ENCODE assay signal across 38 mouse cellular contexts in genomic region chr2:86175422-86175821, GRCm38 (mm10). TPM values are rescaled to one million over a fixed set of nuclear protein-coding genes. Genes with fewer than 3 reads are reported as not detected.
"Had no signal": no experiment of that assay in that cellular context is flagged by ENCODE, and none has a peak within 500 bp of the region (broad histone marks: within the 10 kb centered on the region; RNA-seq: fewer than 3 reads in every experiment).

No protein-coding gene starts in this region.

RNA-seq across cellular contexts. Expression of gene Olfr1044, which starts 2.2 kb away (rescaled TPM):
- total RNA-seq: gastrocnemius, adult 18-20 months; gastrocnemius, adult 8-10 months; gastrocnemius, postnatal 14 days; gastrocnemius, postnatal 36 days; heart, adult 18-20 months; heart, adult 8-10 months; heart, postnatal 10 days; heart, postnatal 25 days; heart, postnatal 4 days; hindbrain, postnatal 0 days; layer of hippocampus, adult 18-20 months; layer of hippocampus, adult 8-10 months; layer of hippocampus, postnatal 14 days; layer of hippocampus, postnatal 36 days; left cerebral cortex, adult 18-20 months; left cerebral cortex, adult 8-10 months; left cerebral cortex, postnatal 10 days; left cerebral cortex, postnatal 25 days; left cerebral cortex, postnatal 4 days; liver, adult 2 months had no signal
- polyA plus RNA-seq: gonadal fat pad, adult 2 months; heart, embryonic 10.5 days; heart, embryonic 12.5 days; heart, embryonic 14.5 days; heart, embryonic 16.5 days; hindbrain, embryonic 11.5 days; hindbrain, embryonic 13.5 days; hindbrain, embryonic 15.5 days; hindbrain, postnatal 0 days; intestine, embryonic 14.5 days; intestine, embryonic 16.5 days; kidney, adult 2 months; kidney, embryonic 15.5 days; kidney, postnatal 0 days; large intestine, adult 2 months; limb, embryonic 11.5 days; limb, embryonic 13.5 days; limb, embryonic 15.5 days; liver, adult 2 months; liver, embryonic 12.5 days had no signal

RNA-seq across cellular contexts. Expression of gene Olfr1043, which starts 8.1 kb away (rescaled TPM):
- total RNA-seq: gastrocnemius, adult 18-20 months; gastrocnemius, adult 8-10 months; gastrocnemius, postnatal 14 days; gastrocnemius, postnatal 36 days; heart, adult 18-20 months; heart, adult 8-10 months; heart, postnatal 10 days; heart, postnatal 25 days; heart, postnatal 4 days; hindbrain, postnatal 0 days; layer of hippocampus, adult 18-20 months; layer of hippocampus, adult 8-10 months; layer of hippocampus, postnatal 14 days; layer of hippocampus, postnatal 36 days; left cerebral cortex, adult 18-20 months; left cerebral cortex, adult 8-10 months; left cerebral cortex, postnatal 10 days; left cerebral cortex, postnatal 25 days; left cerebral cortex, postnatal 4 days; liver, adult 2 months had no signal
- polyA plus RNA-seq: gonadal fat pad, adult 2 months; heart, embryonic 10.5 days; heart, embryonic 12.5 days; heart, embryonic 14.5 days; heart, embryonic 16.5 days; hindbrain, embryonic 11.5 days; hindbrain, embryonic 13.5 days; hindbrain, embryonic 15.5 days; hindbrain, postnatal 0 days; intestine, embryonic 14.5 days; intestine, embryonic 16.5 days; kidney, adult 2 months; kidney, embryonic 15.5 days; kidney, postnatal 0 days; large intestine, adult 2 months; limb, embryonic 11.5 days; limb, embryonic 13.5 days; limb, embryonic 15.5 days; liver, adult 2 months; liver, embryonic 12.5 days had no signal

RNA-seq across cellular contexts. Expression of gene Olfr52, which starts 10.1 kb away (rescaled TPM):
- total RNA-seq: gastrocnemius, adult 18-20 months; gastrocnemius, adult 8-10 months; gastrocnemius, postnatal 14 days; gastrocnemius, postnatal 36 days; heart, adult 18-20 months; heart, adult 8-10 months; heart, postnatal 10 days; heart, postnatal 25 days; heart, postnatal 4 days; hindbrain, postnatal 0 days; layer of hippocampus, adult 18-20 months; layer of hippocampus, adult 8-10 months; layer of hippocampus, postnatal 14 days; layer of hippocampus, postnatal 36 days; left cerebral cortex, adult 18-20 months; left cerebral cortex, adult 8-10 months; left cerebral cortex, postnatal 10 days; left cerebral cortex, postnatal 25 days; left cerebral cortex, postnatal 4 days; liver, adult 2 months had no signal
- polyA plus RNA-seq: gonadal fat pad, adult 2 months; heart, embryonic 10.5 days; heart, embryonic 12.5 days; heart, embryonic 14.5 days; heart, embryonic 16.5 days; hindbrain, embryonic 11.5 days; hindbrain, embryonic 13.5 days; hindbrain, embryonic 15.5 days; hindbrain, postnatal 0 days; intestine, embryonic 14.5 days; intestine, embryonic 16.5 days; kidney, adult 2 months; kidney, embryonic 15.5 days; kidney, postnatal 0 days; large intestine, adult 2 months; limb, embryonic 11.5 days; limb, embryonic 13.5 days; limb, embryonic 15.5 days; liver, adult 2 months; liver, embryonic 12.5 days had no signal

RNA-seq across cellular contexts. Expression of gene Olfr1042, which starts 13.8 kb away (rescaled TPM):
- total RNA-seq: gastrocnemius, adult 18-20 months; gastrocnemius, adult 8-10 months; gastrocnemius, postnatal 14 days; gastrocnemius, postnatal 36 days; heart, adult 18-20 months; heart, adult 8-10 months; heart, postnatal 10 days; heart, postnatal 25 days; heart, postnatal 4 days; hindbrain, postnatal 0 days; layer of hippocampus, adult 18-20 months; layer of hippocampus, adult 8-10 months; layer of hippocampus, postnatal 14 days; layer of hippocampus, postnatal 36 days; left cerebral cortex, adult 18-20 months; left cerebral cortex, adult 8-10 months; left cerebral cortex, postnatal 10 days; left cerebral cortex, postnatal 25 days; left cerebral cortex, postnatal 4 days; liver, adult 2 months had no signal
- polyA plus RNA-seq: gonadal fat pad, adult 2 months; heart, embryonic 10.5 days; heart, embryonic 12.5 days; heart, embryonic 14.5 days; heart, embryonic 16.5 days; hindbrain, embryonic 11.5 days; hindbrain, embryonic 13.5 days; hindbrain, embryonic 15.5 days; hindbrain, postnatal 0 days; intestine, embryonic 14.5 days; intestine, embryonic 16.5 days; kidney, adult 2 months; kidney, embryonic 15.5 days; kidney, postnatal 0 days; large intestine, adult 2 months; limb, embryonic 11.5 days; limb, embryonic 13.5 days; limb, embryonic 15.5 days; liver, adult 2 months; liver, embryonic 12.5 days had no signal

RNA-seq across cellular contexts. Expression of gene Olfr1045, which starts 27.4 kb away (rescaled TPM):
- total RNA-seq: gastrocnemius, adult 18-20 months; gastrocnemius, adult 8-10 months; gastrocnemius, postnatal 14 days; gastrocnemius, postnatal 36 days; heart, adult 18-20 months; heart, adult 8-10 months; heart, postnatal 10 days; heart, postnatal 25 days; heart, postnatal 4 days; hindbrain, postnatal 0 days; layer of hippocampus, adult 18-20 months; layer of hippocampus, adult 8-10 months; layer of hippocampus, postnatal 14 days; layer of hippocampus, postnatal 36 days; left cerebral cortex, adult 18-20 months; left cerebral cortex, adult 8-10 months; left cerebral cortex, postnatal 10 days; left cerebral cortex, postnatal 25 days; left cerebral cortex, postnatal 4 days; liver, adult 2 months had no signal
- polyA plus RNA-seq: gonadal fat pad, adult 2 months; heart, embryonic 10.5 days; heart, embryonic 12.5 days; heart, embryonic 14.5 days; heart, embryonic 16.5 days; hindbrain, embryonic 11.5 days; hindbrain, embryonic 13.5 days; hindbrain, embryonic 15.5 days; hindbrain, postnatal 0 days; intestine, embryonic 14.5 days; intestine, embryonic 16.5 days; kidney, adult 2 months; kidney, embryonic 15.5 days; kidney, postnatal 0 days; large intestine, adult 2 months; limb, embryonic 11.5 days; limb, embryonic 13.5 days; limb, embryonic 15.5 days; liver, adult 2 months; liver, embryonic 12.5 days had no signal
